Mouse (Mus musculus): ENCODE measurements at regions not wholly inside any gene's neighbourhood (a gene's known extent, or its start where the extent isn't known, plus 50 kb on each side); places are given as distances from the start of the nearest gene placed in this dataset.

DNA sequence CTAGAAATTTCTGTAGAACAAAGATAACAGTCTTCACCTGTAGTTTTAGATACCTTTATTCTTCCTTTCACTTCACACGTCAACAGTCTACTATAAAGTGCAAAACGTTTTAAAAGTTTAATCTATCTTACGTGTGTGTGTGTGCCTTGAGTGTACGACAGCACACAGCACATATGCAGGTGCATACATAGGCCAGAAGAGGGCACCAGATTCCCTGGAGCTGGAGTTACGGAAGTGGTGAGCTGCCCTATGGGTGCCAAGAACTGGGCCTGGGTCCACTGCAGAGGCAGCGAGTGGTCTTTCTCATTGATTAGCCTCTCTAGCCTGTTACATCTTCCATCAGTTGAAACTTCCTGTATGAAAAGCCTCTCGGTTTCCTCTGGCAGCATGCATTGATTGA, 285.5 kb upstream of the Dio3 start:
- TF ChIP-seq POLR2A (IDR thresholded peaks at IDR 0.05; ENCODE audit: control insufficient read depth, extremely low read depth, insufficient read depth, low read length, poor library complexity) (no peak), CTCF (IDR thresholded peaks at IDR 0.05; ENCODE audit: borderline replicate concordance, control insufficient read depth, extremely low read depth, insufficient read depth, low read length, poor library complexity) (no peak)

DNA sequence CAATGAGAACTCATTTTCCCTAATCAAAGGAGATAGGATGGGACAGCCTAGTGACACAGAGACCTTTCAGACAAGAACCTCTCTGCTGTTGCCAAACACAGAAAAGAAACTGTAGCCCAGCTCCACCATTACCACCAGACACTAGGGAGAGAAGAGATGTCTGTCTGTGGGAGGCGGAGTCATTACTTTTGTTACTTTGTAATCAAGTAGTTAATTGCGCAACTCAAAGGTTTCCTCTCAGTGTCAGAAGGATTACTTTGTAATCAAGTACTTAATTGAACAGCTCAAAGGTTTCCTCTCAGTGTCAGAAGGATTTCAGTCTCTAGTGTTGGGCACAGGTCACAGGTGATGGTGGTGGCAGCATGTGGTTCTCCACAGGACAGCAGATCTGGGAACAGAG, 276.2 kb upstream of the Dio3 start:
- Histone ChIP-seq H3K4me1 (replicated peaks; ENCODE audit: control insufficient read depth, insufficient read depth, low read length) (no peaks in the 10 kb centered on the region), H3K36me3 (ENCODE audit: control insufficient read depth, insufficient read depth, low read length) (no peaks in the 10 kb centered on the region), H3K27ac (ENCODE audit: control insufficient read depth, insufficient read depth, low read length) (no peak overlapping the region), H3K27me3 (ENCODE audit: control insufficient read depth, insufficient read depth, low read length) (no peaks in the 10 kb centered on the region), H3K4me3 (ENCODE audit: control insufficient read depth, insufficient read depth, low read length) (no peak overlapping the region)
- no peak for TF ChIP-seq CTCF (IDR thresholded peaks at IDR 0.05; ENCODE audit: borderline replicate concordance, control insufficient read depth, extremely low read depth, insufficient read depth, low read length, poor library complexity)
- no peak for TF ChIP-seq POLR2A (IDR thresholded peaks at IDR 0.05; ENCODE audit: control insufficient read depth, extremely low read depth, insufficient read depth, low read length, poor library complexity)
- DNase-seq: no peak
- 97% methylated on average over 2 of the region's 2 CpGs for whole genome bisulfite sequencing

More for the DNA sequence above, 285.5 kb upstream of the Dio3 start:
- no peaks in the 10 kb centered on the region for H3K36me3 ChIP-seq (ENCODE audit: control insufficient read depth, insufficient read depth, low read length)
- no peak for DNase-seq
- H3K27ac ChIP-seq (ENCODE audit: control insufficient read depth, insufficient read depth, low read length): no peak overlapping the region
- no peak overlapping the region for H3K4me3 ChIP-seq (ENCODE audit: control insufficient read depth, insufficient read depth, low read length)
- no peaks in the 10 kb centered on the region for H3K27me3 ChIP-seq (ENCODE audit: control insufficient read depth, insufficient read depth, low read length)
- WGBS: 97% methylated on average over 7 of the region's 7 CpGs
- H3K4me1 ChIP-seq (replicated peaks; ENCODE audit: control insufficient read depth, insufficient read depth, low read length): no peaks in the 10 kb centered on the region

GRCm38 (mm10) chr12:110009136-110009535, 269.7 kb upstream of the Dio3 start:
- no peak overlapping the region for H3K27ac ChIP-seq (ENCODE audit: control insufficient read depth, insufficient read depth, low read length)
- H3K36me3 ChIP-seq (ENCODE audit: control insufficient read depth, insufficient read depth, low read length): no peaks in the 10 kb centered on the region
- TF ChIP-seq CTCF (IDR thresholded peaks at IDR 0.05; ENCODE audit: borderline replicate concordance, control insufficient read depth, extremely low read depth, insufficient read depth, low read length, poor library complexity): no peak
- no peak for TF ChIP-seq POLR2A (IDR thresholded peaks at IDR 0.05; ENCODE audit: control insufficient read depth, extremely low read depth, insufficient read depth, low read length, poor library complexity)
- H3K4me1 ChIP-seq (replicated peaks; ENCODE audit: control insufficient read depth, insufficient read depth, low read length): no peaks in the 10 kb centered on the region
- WGBS: 51% methylated on average over 4 of the region's 4 CpGs
- DNase-seq: no peak
- no peak overlapping the region for H3K4me3 ChIP-seq (ENCODE audit: control insufficient read depth, insufficient read depth, low read length)
- no peaks in the 10 kb centered on the region for H3K27me3 ChIP-seq (ENCODE audit: control insufficient read depth, insufficient read depth, low read length)

DNA sequence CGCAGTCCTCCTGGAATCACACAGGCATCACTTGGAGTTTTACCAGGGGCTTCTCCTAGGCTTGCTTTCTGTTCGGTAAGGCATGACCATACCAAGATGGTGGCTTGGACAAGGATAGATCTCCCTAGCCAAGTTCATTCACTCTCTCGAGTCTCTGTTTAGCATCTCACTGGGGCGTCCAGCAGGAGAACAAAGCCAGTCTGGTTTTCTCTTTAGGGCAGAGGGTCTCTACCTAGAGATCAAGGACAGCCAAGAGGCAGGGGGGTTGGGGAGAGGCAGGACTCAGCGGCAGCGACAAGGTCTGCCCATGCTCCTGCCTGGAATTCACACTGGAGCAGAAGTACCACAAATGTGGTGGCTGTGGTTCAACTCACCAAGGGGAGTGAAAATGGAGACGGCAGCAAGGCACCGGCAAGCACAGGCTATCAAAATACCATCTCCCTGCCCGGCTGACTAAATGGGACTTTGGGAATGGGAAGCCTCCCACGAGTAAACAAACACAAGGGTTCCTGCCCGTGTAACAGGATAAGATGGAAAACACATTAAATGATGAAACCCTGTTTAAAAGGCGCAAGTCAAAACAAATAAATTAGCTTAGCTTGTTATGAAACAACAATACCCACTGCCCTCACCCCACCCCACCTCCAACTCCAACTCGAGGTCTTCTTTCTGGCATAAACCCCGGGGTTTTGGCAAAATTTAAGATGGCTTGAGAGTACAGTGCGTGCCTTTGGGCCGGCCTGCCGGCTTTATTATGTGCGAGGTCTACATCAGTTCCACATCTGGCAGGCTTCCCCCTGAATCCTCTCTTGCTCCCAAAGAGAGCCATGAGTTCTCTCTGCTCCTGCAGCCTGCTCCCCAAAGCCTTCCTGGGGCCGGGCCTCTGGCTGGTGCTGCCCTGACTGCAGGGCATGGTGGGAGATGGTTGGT, 258.1 kb upstream of the Dio3 start:
- H3K4me3 ChIP-seq (ENCODE audit: control insufficient read depth, insufficient read depth, low read length): no peak overlapping the region
- no peaks in the 10 kb centered on the region for H3K27me3 ChIP-seq (ENCODE audit: control insufficient read depth, insufficient read depth, low read length)
- WGBS: 83% methylated on average over 19 of the region's 19 CpGs
- H3K36me3 ChIP-seq (ENCODE audit: control insufficient read depth, insufficient read depth, low read length): no peaks in the 10 kb centered on the region
- no peak for DNase-seq
- H3K27ac ChIP-seq (ENCODE audit: control insufficient read depth, insufficient read depth, low read length): no peak overlapping the region
- H3K4me1 ChIP-seq (replicated peaks; ENCODE audit: control insufficient read depth, insufficient read depth, low read length): no peaks in the 10 kb centered on the region
- TF ChIP-seq CTCF (IDR thresholded peaks at IDR 0.05; ENCODE audit: borderline replicate concordance, control insufficient read depth, extremely low read depth, insufficient read depth, low read length, poor library complexity): no peak
- no peak for TF ChIP-seq POLR2A (IDR thresholded peaks at IDR 0.05; ENCODE audit: control insufficient read depth, extremely low read depth, insufficient read depth, low read length, poor library complexity)

- H3K4me1 ChIP-seq (replicated peaks; ENCODE audit: control insufficient read depth, insufficient read depth, low read length): no peaks in the 10 kb centered on the region
- TF ChIP-seq POLR2A (IDR thresholded peaks at IDR 0.05; ENCODE audit: control insufficient read depth, extremely low read depth, insufficient read depth, low read length, poor library complexity) (no peak), CTCF (IDR thresholded peaks at IDR 0.05; ENCODE audit: borderline replicate concordance, control insufficient read depth, extremely low read depth, insufficient read depth, low read length, poor library complexity) (no peak)
- no peaks in the 10 kb centered on the region for H3K36me3 ChIP-seq (ENCODE audit: control insufficient read depth, insufficient read depth, low read length)
- WGBS: 96% methylated on average over 12 of the region's 12 CpGs
- DNase-seq: no peak
- H3K27ac ChIP-seq (ENCODE audit: control insufficient read depth, insufficient read depth, low read length): no peak overlapping the region
- H3K27me3 ChIP-seq (ENCODE audit: control insufficient read depth, insufficient read depth, low read length): no peaks in the 10 kb centered on the region
- H3K4me3 ChIP-seq (ENCODE audit: control insufficient read depth, insufficient read depth, low read length): no peak overlapping the region
These were observed 257.2 kb upstream of the Dio3 start for GRCm38 (mm10) chr12:110021690-110022089.

- no peak overlapping the region for H3K4me3 ChIP-seq (ENCODE audit: control insufficient read depth, insufficient read depth, low read length)
- no peak for DNase-seq
- no peak overlapping the region for H3K27ac ChIP-seq (ENCODE audit: control insufficient read depth, insufficient read depth, low read length)
- TF ChIP-seq POLR2A (IDR thresholded peaks at IDR 0.05; ENCODE audit: control insufficient read depth, extremely low read depth, insufficient read depth, low read length, poor library complexity) (no peak), CTCF (IDR thresholded peaks at IDR 0.05; ENCODE audit: borderline replicate concordance, control insufficient read depth, extremely low read depth, insufficient read depth, low read length, poor library complexity) (no peak)
- H3K27me3 ChIP-seq (ENCODE audit: control insufficient read depth, insufficient read depth, low read length): no peaks in the 10 kb centered on the region
- no peaks in the 10 kb centered on the region for H3K36me3 ChIP-seq (ENCODE audit: control insufficient read depth, insufficient read depth, low read length)
- H3K4me1 ChIP-seq (replicated peaks; ENCODE audit: control insufficient read depth, insufficient read depth, low read length): no peaks in the 10 kb centered on the region
- 87% methylated on average over 6 of the region's 6 CpGs for WGBS
These were observed 256.2 kb upstream of the Dio3 start for GRCm38 (mm10) chr12:110022631-110023030.

Measured in thymus, adult 2 months (tissue).